Mouse (Mus musculus) thymus, adult 2 months (tissue): ENCODE results near the gene Mamdc4.

Source experiments
- CTCF ChIP-seq: fragments of 200-500 bp; IDR thresholded peaks from 2 replicates; pipeline ENCODE4 v1.5.1; 2012; ENCODE audit warnings: mild to moderate bottlenecking, control low read depth, low read length, moderate library complexity, borderline replicate concordance; ENCODE audit not compliant: control insufficient read depth, poor library complexity, insufficient read depth; ENCODE audit errors: extremely low read depth
- POLR2A ChIP-seq: fragments of 200-500 bp; IDR thresholded peaks from 2 replicates; pipeline ENCODE4 v1.6.1; 2012; ENCODE audit warnings: mild to moderate bottlenecking, low read length, control low read depth, moderate library complexity; ENCODE audit not compliant: control insufficient read depth, poor library complexity, insufficient read depth; ENCODE audit errors: extremely low read depth

DNA sequence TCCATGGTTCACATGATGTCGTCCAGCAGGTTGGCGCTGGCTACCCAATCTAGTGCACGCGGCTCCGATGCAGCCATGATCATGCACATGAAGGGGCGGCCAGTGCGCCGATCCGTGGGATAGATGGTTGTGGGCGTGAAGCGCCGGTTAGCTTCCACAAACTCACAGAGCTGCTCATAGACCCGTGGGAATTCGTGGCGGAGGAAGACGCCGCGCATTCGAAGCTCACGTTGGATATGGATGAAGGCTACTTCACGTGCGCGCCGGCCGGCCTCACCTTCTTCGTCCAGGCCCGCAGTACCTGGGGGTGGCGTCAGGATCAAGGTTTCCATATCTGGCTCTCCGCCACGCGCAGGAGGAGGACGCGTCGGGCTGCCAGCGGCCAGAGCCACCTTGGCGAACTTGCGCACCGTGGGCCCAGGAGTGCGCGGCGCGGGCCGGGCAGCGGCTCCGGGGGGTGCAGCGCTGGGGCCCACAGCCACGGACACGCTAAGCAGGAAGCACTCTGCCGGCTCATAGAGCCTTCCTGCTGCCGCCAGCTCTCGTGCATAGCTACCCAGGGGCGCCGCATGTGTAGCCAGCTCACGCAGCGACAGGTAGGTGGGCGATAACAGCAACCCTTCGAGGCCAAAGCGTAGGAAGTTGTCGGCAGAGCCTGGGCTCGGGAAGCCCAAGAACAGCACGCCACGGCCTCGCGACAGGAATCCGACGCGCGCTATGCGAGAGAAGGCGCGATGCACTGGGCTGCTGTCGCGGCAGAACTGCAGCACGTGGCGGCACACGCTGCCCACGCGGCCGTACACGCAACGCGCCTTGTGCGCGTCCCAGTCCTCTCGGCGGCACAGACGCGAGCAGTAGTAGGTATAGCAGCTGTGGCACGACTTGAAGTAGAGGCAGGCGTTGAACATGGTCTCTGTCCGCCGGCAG is 2.6 kb upstream of the Mamdc4 start:
- TF ChIP-seq POLR2A (no peak), CTCF (no peak)
